Mouse (Mus musculus): ENCODE data around the gene Pdilt.

DNA sequence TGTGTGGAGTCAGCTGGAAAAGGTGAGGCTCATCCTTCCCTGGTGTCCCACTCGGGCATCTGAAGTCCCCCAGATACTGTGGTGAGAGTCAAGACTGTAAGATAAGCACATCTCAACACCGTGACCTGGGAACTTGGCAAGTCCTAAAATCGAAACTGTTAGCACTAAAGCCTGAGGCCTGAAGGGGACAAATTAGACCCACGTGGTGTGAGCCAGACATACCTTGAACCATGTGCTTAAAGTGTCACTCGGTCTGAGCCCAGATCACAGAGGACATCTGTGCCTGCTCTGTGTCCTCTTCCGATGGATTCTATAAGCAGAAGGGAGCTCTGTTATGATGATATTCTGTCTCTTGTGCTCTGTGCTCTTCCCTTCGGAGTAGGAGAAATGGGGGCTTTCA, 5.3 kb upstream of the Pdilt start:
- TF ChIP-seq CTCF (IDR thresholded peaks at IDR 0.05; ENCODE audit: borderline replicate concordance, control insufficient read depth, extremely low read depth, insufficient read depth, low read length, poor library complexity) (no peak), POLR2A (IDR thresholded peaks at IDR 0.05; ENCODE audit: control insufficient read depth, extremely low read depth, insufficient read depth, low read length, poor library complexity) (no peak)
